Mouse (Mus musculus): ENCODE results near the gene Skint10.

Gene Skint10

GRCm38 (mm10) chr4:112774766-112775165 lies at the start of gene Skint10:
TSS of gene Skint10 (minus strand) at chr4:112774866.
- no peak for DNase-seq

GRCm38 (mm10) chr4:112790646-112791045 lies 16.0 kb upstream of the Skint10 start:
- DNase-seq = no peak
